Mouse (Mus musculus): ENCODE measurements around the gene Clhc1. TPM values are rescaled to one million over a fixed set of nuclear protein-coding genes. Genes with fewer than 3 reads are reported as not detected.
A peak's percentile ranks its signal among the peaks of the same experiment; 100 is the strongest.

The Clhc1 gene
- total RNA-seq, 2 experiments from 2014 or later, result 0.21 TPM; not detected in 1

DNA sequence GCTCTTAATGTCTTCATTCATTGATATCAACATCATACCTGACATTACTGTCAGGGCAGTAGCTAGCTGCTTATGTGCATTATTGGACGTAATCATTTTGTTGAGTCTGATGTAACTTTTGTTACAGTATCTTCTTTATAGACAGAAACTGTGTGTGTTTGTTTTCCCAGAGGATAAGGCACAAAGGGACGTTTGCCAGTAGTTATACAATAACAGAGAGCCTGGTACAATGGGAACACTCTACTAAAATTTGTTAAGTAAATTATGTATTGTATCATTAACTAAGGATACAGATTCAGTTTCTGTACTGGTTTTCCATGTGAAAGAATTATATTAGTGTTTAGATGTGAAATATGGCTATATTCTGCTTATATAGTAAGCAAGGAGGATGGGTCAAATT is 24.9 kb downstream of the Clhc1 start:
- no peak for TF ChIP-seq CTCF (IDR thresholded peaks at IDR 0.05)
- DNase-seq (ENCODE audit: extremely low spot score in 1 of 2, low spot score in 2 of 2), result no peak
- Histone ChIP-seq H3K4me3 (no peak overlapping the region), H3K27ac (no peak overlapping the region)
- intact Hi-C loops (cut with DNase I), result no loop called here

DNA sequence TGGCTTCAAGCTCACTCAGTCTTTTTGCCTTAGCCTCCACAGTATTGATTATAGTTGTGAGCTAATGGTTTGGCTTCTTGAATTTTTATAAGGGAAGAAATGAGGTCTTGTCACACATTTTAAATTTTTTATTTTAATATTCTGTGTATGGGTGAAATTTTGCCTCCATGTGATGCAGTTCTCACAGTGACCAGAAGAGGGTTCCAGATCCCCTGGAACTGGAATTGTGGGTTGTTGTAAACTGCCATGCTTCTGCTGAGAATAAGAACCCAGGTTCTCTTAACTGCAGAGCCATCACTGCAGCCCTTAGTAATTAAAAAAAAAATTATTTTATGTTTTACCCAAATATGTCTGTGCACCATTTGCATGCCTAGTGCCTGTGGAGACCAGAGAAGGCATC is 31.9 kb downstream of the Clhc1 start:
- peak; percentile 64 for TF ChIP-seq CTCF (IDR thresholded peaks at IDR 0.05)
- no peak overlapping the region for H3K4me3 ChIP-seq
- no peak overlapping the region for H3K27ac ChIP-seq
- intact Hi-C loops (cut with DNase I), result no loop called here
- no peak for DNase-seq (ENCODE audit: extremely low spot score in 1 of 2, low spot score in 2 of 2)

DNA sequence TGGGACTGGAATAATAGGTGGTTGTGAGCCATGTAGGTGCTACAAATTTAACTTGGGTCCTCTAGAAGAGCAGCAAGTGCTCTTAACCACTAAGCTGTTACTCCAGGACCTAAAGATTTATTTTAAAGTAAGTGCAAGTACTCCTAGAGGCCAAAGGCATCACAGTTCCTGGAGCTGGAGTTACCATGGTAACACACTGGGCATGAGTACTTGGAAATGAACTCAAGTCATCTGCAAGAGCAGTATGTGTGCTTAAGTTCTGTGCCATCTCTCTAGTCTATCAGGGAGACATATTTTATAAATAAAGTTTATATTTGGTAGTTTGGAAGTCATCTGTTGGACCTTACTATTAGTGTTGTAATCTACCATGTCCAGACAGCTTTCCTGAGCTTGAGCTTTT is 47.5 kb downstream of the Clhc1 start:
- Histone ChIP-seq H3K4me3 (no peak overlapping the region), H3K27ac (no peak overlapping the region)
- DNase-seq (ENCODE audit: extremely low spot score in 1 of 2, low spot score in 2 of 2), result no peak
- no peak for TF ChIP-seq CTCF (IDR thresholded peaks at IDR 0.05)
- intact Hi-C loops (cut with DNase I), result no loop called here

DNA sequence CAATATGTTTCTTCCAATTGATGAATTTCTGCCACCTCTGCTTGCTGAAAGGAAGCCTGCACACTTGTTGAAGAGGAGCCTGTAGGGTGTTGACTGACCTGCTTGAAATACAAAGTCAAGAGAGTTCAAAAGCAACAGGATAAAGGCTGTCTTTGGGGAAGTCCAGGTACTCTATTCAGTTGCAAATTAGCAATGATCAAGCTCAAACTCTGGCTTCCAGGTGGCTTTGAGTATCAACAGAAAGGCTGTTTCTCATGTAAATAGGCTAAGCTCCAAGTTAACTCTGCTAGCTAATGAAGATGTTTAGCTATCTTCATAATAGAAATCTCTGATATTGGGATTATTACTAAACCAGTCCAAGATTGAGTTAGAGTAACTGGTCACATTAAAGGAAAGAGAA is 49.4 kb downstream of the Clhc1 start:
- Histone ChIP-seq H3K4me3 (no peak overlapping the region), H3K27ac (no peak overlapping the region)
- TF ChIP-seq CTCF (IDR thresholded peaks at IDR 0.05), result no peak
- DNase-seq (ENCODE audit: extremely low spot score in 1 of 2, low spot score in 2 of 2), result no peak
- intact Hi-C loops (cut with DNase I), result no loop called here

DNA sequence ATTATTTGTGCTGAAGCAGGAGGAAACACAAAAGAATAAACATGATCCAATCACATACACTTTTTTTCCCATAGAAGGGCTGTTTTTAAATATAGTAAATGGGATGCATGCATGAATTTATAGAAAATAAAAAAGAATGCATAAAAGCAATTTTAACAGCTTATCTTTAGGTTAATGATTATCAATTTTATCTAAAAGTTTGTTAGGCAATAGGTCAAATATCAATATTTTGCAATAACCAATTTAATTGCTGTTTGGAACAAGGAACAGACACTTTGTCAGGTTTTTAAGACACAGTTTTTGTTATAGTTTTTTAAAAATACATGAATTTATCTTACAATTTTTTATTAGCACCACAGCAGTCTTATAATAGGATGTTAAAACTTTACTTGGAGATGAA is 51.2 kb downstream of the Clhc1 start:
- no peak for TF ChIP-seq CTCF (IDR thresholded peaks at IDR 0.05)
- no peak for DNase-seq (ENCODE audit: extremely low spot score in 1 of 2, low spot score in 2 of 2)
- H3K27ac ChIP-seq, result no peak overlapping the region
- no peak overlapping the region for H3K4me3 ChIP-seq
- intact Hi-C loops (cut with DNase I), result no loop called here

DNA sequence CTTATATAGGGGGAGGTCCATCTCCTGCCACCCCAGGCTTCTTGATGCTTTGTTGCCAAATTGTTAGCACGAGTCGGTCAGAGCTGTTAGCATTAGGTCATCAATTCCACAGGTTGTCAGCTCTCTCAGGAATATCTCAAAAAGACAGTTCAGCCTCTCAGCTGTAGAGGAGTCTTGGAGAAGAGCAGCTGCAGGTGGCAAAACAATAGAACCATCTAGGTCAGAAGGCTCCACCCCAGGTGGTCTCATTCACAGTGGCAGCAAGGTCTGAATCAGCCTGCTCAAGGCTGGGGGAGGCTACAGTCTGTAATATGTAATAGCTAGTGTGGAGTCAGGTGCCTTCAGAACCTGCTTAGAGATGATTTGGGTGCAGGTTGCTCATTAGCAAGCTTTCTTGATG is 55.8 kb downstream of the Clhc1 start:
- H3K27ac ChIP-seq, result no peak overlapping the region
- no peak for TF ChIP-seq CTCF (IDR thresholded peaks at IDR 0.05)
- intact Hi-C loops (cut with DNase I), result no loop called here
- DNase-seq (ENCODE audit: extremely low spot score in 1 of 2, low spot score in 2 of 2), result no peak
- no peak overlapping the region for H3K4me3 ChIP-seq

DNA sequence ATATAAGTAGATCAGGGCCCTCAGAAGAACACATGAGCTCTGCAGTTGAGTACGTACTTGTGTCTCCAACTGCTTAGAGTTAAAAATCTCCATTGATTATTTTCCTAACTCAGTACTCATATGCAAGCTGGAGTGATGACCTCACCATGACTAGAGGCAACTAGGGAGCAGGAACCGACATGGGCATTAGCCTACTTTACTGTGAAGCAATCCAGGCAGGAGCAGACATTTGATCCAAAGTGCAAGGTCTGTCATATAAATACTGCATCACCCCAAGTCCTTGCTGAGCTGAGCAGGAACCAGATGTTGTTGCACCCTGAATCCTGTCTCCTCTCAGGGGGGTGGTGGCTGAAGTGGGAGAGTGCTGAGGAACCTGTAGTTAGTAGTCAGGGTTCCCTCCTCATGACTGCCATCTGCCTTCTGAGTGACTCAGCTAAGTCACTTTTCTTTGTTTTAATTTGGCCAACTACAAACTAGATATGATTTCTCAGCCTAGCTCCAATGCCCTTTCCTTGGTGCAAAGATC is 59.8 kb downstream of the Clhc1 start:
- no peak for DNase-seq (ENCODE audit: extremely low spot score in 1 of 2, low spot score in 2 of 2)

DNA sequence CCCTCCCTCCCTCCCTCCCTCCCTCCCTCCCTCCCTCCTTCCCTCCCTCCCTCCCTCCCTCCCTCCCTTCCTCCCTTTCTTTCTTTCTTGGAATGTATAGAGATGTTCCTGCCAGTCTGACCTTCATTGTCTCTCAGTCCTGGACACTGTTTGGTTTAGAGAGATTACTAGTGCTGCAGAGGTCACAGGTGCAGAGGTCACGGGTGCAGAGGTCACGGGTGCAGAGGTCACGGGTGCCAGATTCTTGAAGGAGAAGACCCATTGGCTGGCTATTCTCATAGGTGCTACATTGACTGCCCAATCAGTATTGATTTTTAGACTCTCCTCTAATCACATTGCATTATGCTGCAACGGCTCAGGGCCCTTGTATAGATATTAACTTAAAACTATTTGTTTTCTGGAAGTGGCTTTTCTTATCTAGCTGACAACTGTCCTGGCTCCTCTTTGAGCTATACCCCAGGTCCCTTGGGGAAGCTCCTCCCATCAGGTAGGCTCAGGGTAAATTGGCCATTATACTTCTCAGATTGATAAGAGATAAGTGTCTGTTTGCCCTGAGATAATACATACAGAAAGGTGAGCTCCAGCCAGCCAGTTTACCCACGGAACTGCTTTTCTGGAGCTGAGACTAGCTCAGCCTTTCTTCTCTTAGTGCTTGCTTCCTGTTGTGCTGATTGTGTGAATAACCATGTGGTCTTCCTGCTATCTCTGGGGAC is 62.2 kb downstream of the Clhc1 start:
- intact Hi-C loops (cut with DNase I), result no loop called here

More for the DNA sequence above, 59.8 kb downstream of the Clhc1 start:
- intact Hi-C loops (cut with DNase I), result no loop called here
- Histone ChIP-seq H3K4me3 (no peak overlapping the region), H3K27ac (no peak overlapping the region)
- TF ChIP-seq CTCF (IDR thresholded peaks at IDR 0.05), result no peak

DNA sequence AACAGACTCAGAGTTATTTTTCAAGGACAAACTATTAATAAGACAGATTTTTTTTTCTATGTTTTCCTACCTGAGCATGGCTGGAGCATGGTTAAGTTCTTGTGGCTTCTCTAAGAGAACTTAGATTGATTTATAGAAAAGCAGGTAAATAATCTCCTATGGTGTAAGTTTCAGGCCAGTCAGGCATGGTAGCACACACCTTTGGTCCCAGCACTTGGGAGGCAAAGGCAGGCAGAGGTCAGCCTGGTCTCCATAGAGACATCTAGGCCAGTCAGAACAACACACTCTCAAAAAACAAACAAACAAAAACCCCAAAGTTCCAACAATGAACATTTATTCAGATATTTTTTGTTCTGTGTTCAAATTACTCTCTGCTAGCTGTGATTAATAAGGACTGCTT is 64.3 kb downstream of the Clhc1 start:
- intact Hi-C loops (cut with DNase I), result no loop called here
- no peak for TF ChIP-seq CTCF (IDR thresholded peaks at IDR 0.05)
- Histone ChIP-seq H3K27ac (no peak overlapping the region), H3K4me3 (no peak overlapping the region)
- DNase-seq (ENCODE audit: extremely low spot score in 1 of 2, low spot score in 2 of 2), result no peak

More for the DNA sequence above, 62.2 kb downstream of the Clhc1 start:
- H3K4me3 ChIP-seq, result no peak overlapping the region
- H3K27ac ChIP-seq, result no peak overlapping the region
- no peak for DNase-seq (ENCODE audit: extremely low spot score in 1 of 2, low spot score in 2 of 2)
- TF ChIP-seq CTCF (IDR thresholded peaks at IDR 0.05), result no peak

DNA sequence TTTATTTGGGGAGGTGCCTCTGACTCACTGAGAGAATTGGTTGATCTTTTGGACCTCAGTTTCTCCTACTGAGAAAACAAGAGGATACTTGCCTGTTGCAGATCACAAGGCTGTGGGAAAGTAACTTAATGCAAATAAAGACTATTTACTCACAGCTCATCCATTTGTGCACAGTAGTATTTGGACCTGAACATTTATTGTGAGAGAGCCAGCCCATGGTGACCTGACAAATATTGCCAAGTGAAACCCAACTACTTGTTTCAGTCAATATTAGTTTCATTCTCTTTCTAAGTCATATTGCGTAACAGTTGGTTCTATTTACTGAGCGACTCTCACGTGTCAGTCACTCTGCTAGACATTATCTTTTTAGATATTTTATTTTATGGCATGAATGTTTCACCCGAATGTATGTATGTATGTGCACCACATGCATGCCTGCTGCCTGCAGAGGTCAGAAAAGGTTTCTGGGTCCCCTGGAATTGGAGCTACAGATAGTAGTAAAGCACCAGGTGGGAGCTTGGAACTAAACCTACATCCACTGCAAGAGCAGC is 65.5 kb downstream of the Clhc1 start:
- Histone ChIP-seq H3K4me3 (no peak overlapping the region), H3K27ac (no peak overlapping the region)
- intact Hi-C loops (cut with DNase I), result no loop called here
- DNase-seq (ENCODE audit: extremely low spot score in 1 of 2, low spot score in 2 of 2), result no peak
- no peak for TF ChIP-seq CTCF (IDR thresholded peaks at IDR 0.05)

DNA sequence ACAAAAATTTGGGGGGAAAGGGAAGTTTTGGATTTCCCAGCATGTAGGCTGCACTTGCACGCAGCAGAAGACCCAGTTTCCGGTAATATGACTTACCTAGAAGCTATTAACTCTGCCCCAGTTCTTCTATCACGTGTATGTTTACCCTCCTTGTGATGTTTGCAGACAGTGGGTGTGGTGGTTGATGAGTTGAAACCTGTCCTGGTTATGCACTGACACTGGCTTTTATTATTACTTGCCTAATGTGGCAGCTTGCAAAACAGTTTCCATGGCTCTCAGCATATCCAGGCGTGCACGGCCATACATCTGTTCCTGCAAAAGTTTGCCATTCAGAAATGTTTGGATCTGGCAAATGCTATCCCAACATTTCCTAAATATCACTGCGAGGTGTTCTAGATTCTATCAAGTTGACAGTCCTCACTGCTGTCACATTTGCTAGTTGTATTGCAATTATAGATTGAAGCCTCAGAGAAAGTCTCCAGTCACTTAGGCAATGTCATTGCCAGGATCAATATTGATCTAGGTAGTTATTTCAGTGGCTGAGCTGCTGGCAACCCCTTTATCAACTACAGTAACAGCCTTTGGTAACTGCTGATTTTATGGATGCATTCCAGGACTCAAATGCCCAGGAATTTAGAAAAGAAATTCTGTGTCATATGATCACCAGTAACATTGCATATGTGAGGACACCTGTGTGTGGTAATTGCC is 66.6 kb downstream of the Clhc1 start:
- Histone ChIP-seq H3K4me3 (no peak overlapping the region), H3K27ac (no peak overlapping the region)
- intact Hi-C loops (cut with DNase I), result no loop called here
- no peak for TF ChIP-seq CTCF (IDR thresholded peaks at IDR 0.05)
- DNase-seq (ENCODE audit: extremely low spot score in 1 of 2, low spot score in 2 of 2), result no peak

DNA sequence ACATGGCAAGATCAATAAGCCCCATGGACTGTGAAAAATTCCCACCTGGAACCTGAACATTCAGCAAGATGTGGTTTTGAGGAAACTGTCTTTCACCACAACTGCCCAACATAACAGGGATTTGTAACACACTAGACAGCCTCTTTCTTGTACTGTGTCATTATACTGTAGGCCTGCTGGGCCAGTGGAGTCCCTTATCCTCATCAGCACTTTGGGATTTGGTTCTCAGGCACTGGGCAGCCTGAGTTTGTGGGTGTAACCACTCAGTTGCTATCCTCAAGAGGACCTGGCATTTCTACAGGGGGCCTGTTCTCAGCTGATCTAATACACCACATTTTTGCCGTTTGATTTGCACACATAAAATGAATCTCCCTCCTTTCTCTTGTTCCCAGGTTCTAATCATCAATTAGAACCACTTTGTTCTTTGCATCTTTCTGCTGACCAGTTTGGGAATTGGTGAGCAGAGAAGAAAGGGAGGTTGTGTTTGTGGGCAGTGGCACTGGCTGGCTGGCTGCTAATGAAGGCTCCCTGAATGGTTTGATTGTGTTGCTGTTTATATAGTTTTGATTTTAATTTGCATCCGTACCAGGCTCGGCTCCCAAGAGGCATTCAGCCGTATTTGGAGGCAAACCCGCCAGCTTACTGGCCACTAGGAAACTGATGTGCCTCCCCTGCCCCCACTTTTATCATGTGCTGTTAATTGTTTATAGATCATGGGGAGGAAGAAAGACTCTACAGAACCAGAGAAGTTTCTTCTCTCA is 74.5 kb downstream of the Clhc1 start:
- DNase-seq (ENCODE audit: extremely low spot score in 1 of 2, low spot score in 2 of 2), result peak in 1 of 2 experiments; percentile 20
- Histone ChIP-seq H3K4me3 (no peak overlapping the region), H3K27ac (peak overlapping the region; percentile 62)
- no peak for TF ChIP-seq CTCF (IDR thresholded peaks at IDR 0.05)
- intact Hi-C loops (cut with DNase I), result no loop called here
